Mouse (Mus musculus) layer of hippocampus, adult 2 months (tissue): ENCODE measurements around the gene Astn1. TPM values are rescaled to one million over a fixed set of nuclear protein-coding genes. Genes with fewer than 3 reads are reported as not detected.

Experiments
- DNase-seq, 2 experiments: peaks; one replicate each; pipeline ENCODE4 v3.0.0; 2022; ENCODE audit warnings: low spot score in 2 of 2
- H3K27ac ChIP-seq: fragments of 200-600 bp; 2 replicates; pipeline ENCODE4 v1.8.1; 2022
- H3K4me3 ChIP-seq: fragments of 200-600 bp; 2 replicates; pipeline ENCODE4 v1.8.1; 2022; ENCODE audit warnings: mild to moderate bottlenecking
- CTCF ChIP-seq: fragments of 200-600 bp; conservative IDR thresholded peaks from 2 replicates; pipeline ENCODE4 v1.8.1; 2022; ENCODE audit warnings: antibody characterized with exemption, mild to moderate bottlenecking, moderate library complexity
- total RNA-seq, 2 experiments: library from RNA; stranded (reverse); gene quantifications; 2 replicates each; pipeline ENCODE4 v1.2.3; 2021

The Astn1 gene
- total RNA-seq, 2 experiments from 2014 or later = 183 to 185 TPM

- H3K27ac ChIP-seq = peak overlapping the region; percentile 46; the same call in 1 of the 2 replicates
- DNase-seq = peak; percentile 21 to 26
- no peak overlapping the region for H3K4me3 ChIP-seq
- TF ChIP-seq CTCF = no peak
Observed at GRCm38 (mm10) chr1:158453587-158453986, 91.5 kb downstream of the Astn1 start.

- DNase-seq = no peak
- H3K4me3 ChIP-seq = no peak overlapping the region
- peak overlapping the region; percentile 49; the same call in 1 of the 2 replicates for H3K27ac ChIP-seq
- no peak for TF ChIP-seq CTCF
Observed at GRCm38 (mm10) chr1:158463975-158464374, 101.9 kb downstream of the Astn1 start.

GRCm38 (mm10) chr1:158465286-158465685 is 103.2 kb downstream of the Astn1 start:
- TF ChIP-seq CTCF = no peak
- no peak overlapping the region for H3K4me3 ChIP-seq
- peak overlapping the region; percentile 49; the same call in 1 of the 2 replicates for H3K27ac ChIP-seq
- DNase-seq = no peak

GRCm38 (mm10) chr1:158477841-158478240 is 115.8 kb downstream of the Astn1 start:
- TF ChIP-seq CTCF = no peak
- Histone ChIP-seq H3K4me3 (no peak overlapping the region), H3K27ac (no peak overlapping the region)
- no peak for DNase-seq

- TF ChIP-seq CTCF = no peak
- no peak for DNase-seq
- Histone ChIP-seq H3K4me3 (no peak overlapping the region), H3K27ac (no peak overlapping the region)
Observed at GRCm38 (mm10) chr1:158480285-158480684, 118.2 kb downstream of the Astn1 start.

GRCm38 (mm10) chr1:158483733-158484132 is 121.7 kb downstream of the Astn1 start:
- DNase-seq = no peak
- no peak overlapping the region for H3K4me3 ChIP-seq
- no peak overlapping the region for H3K27ac ChIP-seq
- no peak for TF ChIP-seq CTCF

GRCm38 (mm10) chr1:158489521-158490021 is 127.5 kb downstream of the Astn1 start:
- peak overlapping the region; percentile 67 for H3K27ac ChIP-seq
- H3K4me3 ChIP-seq = no peak overlapping the region
- no peak for DNase-seq
- TF ChIP-seq CTCF = no peak

GRCm38 (mm10) chr1:158490175-158490574 is 128.1 kb downstream of the Astn1 start:
- DNase-seq = no peak
- H3K4me3 ChIP-seq = no peak overlapping the region
- peak overlapping the region; percentile 67; the same call in 1 of the 2 replicates for H3K27ac ChIP-seq
- no peak for TF ChIP-seq CTCF

- H3K4me3 ChIP-seq = no peak overlapping the region
- H3K27ac ChIP-seq = no peak overlapping the region
- TF ChIP-seq CTCF = no peak
- no peak for DNase-seq
Observed at GRCm38 (mm10) chr1:158493289-158493688, 131.2 kb downstream of the Astn1 start.

GRCm38 (mm10) chr1:158500140-158500539 is 138.1 kb downstream of the Astn1 start:
- H3K27ac ChIP-seq = no peak overlapping the region
- no peak overlapping the region for H3K4me3 ChIP-seq
- DNase-seq = no peak
- no peak for TF ChIP-seq CTCF

- no peak for DNase-seq
- TF ChIP-seq CTCF = no peak
- Histone ChIP-seq H3K27ac (no peak overlapping the region), H3K4me3 (no peak overlapping the region)
Observed at GRCm38 (mm10) chr1:158501019-158501418, 138.9 kb downstream of the Astn1 start.

- DNase-seq = no peak
- TF ChIP-seq CTCF = no peak
- no peak overlapping the region for H3K27ac ChIP-seq
- no peak overlapping the region for H3K4me3 ChIP-seq
Observed at GRCm38 (mm10) chr1:158507610-158508009, 145.5 kb downstream of the Astn1 start.

GRCm38 (mm10) chr1:158509112-158509855 is 147.2 kb downstream of the Astn1 start:
- no peak overlapping the region for H3K4me3 ChIP-seq
- peak overlapping the region; percentile 24 for H3K27ac ChIP-seq
- DNase-seq = no peak
- TF ChIP-seq CTCF = peak; percentile 70
